Mouse (Mus musculus) colon, adult 2 months (tissue): ENCODE results near the gene Apof. TPM values are rescaled to one million over a fixed set of nuclear protein-coding genes. Genes with fewer than 3 reads are reported as not detected.

Experiments
- polyA plus RNA-seq: library from polyadenylated mRNA; depleted of rRNA; stranded (reverse); fragments of >200 nt; gene quantifications from 2 replicates; pipeline ENCODE4 v1.2.3, GENCODE M21; 2012; rRNA removed

Apof gene
- 0.20 and 0.29 TPM in 2 replicates for polyA plus RNA-seq

DNA sequence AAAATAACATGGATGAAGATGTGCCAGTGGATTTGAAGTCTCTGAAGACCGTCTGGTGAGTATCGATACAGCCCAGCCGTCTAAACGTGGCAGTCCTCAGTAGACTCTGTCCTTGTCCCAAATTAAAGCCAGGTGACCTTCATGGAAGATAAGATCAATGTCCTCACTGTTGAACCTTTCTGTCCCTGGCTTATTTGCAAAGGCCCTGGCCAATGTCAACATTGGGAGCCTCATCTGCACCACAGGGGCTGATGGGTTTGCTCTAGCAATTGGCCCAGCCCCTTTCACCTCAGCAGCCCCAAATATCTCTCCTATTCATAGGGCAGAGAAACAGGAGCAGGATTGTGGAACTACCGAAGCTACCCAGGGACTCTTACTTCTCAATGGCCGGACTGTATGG lies at the start of gene Apof:
Gene Apof (plus strand): TSS at position 301 of the 400 bp plus-strand sequence.

DNA sequence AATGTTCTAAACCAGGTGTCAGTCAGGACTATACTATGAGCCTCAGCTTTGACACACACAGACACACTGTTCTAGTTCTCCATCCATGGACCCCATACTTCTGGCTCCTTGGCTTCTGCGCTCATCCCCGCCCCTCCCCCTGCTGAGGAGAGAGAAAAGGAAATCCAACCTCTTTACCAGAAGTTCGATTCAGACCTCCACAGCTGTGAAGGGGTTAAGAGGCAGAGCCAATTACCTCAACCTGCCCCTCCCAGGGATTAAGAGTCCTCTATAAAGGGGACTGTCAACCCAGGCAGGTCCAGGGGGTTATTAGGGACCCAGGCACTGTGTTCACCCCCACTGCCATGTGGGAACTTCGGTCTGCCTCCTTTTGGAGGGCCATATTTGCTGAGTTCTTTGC lies 42.9 kb upstream of the Apof start, which contains the start of gene Mip:
Gene Mip (plus strand): TSS at position 301 of the 400 bp plus-strand sequence.

DNA sequence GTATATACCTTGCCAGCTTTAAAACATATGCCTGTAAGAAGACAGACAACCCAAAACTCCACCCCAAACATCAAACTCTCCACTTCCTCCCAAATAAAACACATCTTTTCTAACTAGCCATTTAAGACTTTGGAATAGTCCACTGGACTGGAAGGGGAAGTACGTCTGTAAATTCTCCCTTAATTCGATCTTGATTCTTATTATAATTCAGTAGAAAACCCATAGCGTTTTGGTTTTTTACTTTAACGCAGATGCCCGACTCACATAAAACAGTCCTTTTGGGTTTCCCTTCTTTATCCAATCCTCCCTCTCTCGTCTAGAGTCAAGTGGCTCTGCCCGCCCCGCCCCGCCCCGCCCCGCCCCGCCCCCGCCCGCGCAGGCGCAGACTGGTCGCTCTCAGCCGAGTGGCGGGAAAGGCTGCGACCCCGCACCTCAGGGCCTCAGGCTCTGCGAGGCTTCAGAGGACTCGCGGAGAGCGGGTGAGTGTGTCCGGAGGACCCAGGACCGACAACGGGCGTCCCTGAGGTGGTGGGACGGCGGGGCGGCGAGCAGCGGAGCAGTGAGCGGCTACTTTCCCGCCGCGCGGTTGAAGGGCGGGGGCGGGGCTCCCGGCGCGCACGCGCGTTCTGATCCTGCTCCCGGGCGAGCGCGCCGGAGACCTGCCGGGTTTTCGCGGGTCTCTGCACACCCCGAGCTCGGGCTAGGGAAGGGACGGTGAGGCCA lies 36.6 kb upstream of the Apof start, which contains the start of gene Timeless:
Gene Timeless (plus strand): TSS at position 369 of the 723 bp plus-strand sequence.

DNA sequence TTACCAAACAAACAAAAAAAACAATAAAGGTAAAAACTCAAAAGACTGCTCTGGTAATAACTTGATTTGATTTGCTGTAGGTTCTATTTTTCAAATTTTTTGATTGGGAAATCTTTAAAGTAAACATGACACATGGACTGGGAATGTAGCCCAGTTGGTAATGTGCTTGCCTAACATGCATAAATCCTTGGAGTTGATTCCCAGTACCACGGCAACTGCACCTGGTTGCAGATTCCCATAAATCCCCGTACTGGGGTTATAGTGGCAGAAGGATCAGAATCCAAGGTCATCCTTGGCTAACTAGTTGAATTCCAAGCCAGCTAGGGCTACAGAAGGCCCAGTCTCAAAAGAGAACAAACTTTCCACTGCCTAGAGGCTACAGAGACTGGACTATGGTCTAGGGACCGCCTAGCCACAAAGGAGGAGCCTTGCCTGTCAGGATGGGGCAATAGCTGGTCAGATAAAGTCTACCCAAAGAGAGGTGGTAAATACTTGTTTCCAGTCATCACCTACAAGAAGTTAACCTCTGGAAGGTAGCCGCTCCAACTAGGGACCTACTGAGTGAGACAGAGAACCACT lies 14.7 kb upstream of the Apof start, which contains the start of gene Apon:
Gene Apon (plus strand): TSS at position 420 of the 579 bp plus-strand sequence.

DNA sequence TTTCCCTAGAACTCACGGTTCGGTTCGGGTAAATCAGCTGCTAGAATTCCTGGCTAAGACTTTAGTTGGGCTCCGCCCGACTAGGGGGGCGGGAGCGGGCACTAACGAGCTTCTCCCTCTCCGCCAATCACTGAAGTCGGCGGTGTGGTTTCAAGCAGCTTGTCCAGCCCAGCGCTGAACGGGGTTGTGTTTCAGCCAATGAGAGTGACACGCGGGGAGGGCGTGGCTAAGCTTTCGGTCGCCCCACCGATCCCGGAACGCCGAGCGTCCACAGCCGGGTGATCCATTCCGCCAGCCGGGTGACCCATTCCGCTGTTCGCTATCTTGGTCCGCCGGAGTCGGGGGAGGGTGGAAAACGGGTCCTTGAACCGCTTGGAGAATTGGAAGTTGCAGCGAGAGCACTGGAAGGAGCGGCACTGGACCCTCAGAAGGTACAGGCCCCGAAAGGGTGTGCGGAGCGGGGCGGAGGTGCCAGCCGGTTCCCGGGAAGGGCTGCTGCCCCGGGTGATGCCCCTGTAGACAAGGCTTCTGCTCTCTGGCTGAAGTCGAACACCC lies 1.9 kb downstream of the Apof start, which contains the start of gene Stat2:
Gene Stat2 (plus strand): TSS at position 273 of the 555 bp plus-strand sequence.

DNA sequence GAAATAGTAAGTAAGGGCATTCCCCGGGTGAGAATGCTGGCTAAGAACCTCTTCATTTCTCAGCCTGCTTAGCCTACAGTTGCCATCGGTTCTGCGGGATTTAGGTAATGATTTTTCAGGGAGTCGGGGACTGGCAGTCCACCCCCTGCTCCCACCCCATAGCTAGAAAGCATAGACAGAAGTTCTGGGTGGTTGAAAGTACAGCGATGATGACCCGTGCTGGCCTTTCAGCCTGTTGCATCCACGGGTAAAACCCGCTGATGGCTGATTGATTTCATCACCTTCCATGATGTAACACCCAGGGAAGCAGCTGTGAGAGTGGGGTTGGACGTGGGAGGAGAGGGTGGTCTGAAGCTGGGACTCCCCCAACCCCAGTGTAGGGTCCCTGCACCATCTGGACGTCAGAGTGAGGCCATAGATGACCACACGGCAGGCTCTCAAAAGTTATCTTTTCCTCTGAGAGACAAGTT lies 30.3 kb downstream of the Apof start, which contains the start of gene Il23a:
Gene Il23a (minus strand): TSS at position 51 of the 470 bp plus-strand sequence.

DNA sequence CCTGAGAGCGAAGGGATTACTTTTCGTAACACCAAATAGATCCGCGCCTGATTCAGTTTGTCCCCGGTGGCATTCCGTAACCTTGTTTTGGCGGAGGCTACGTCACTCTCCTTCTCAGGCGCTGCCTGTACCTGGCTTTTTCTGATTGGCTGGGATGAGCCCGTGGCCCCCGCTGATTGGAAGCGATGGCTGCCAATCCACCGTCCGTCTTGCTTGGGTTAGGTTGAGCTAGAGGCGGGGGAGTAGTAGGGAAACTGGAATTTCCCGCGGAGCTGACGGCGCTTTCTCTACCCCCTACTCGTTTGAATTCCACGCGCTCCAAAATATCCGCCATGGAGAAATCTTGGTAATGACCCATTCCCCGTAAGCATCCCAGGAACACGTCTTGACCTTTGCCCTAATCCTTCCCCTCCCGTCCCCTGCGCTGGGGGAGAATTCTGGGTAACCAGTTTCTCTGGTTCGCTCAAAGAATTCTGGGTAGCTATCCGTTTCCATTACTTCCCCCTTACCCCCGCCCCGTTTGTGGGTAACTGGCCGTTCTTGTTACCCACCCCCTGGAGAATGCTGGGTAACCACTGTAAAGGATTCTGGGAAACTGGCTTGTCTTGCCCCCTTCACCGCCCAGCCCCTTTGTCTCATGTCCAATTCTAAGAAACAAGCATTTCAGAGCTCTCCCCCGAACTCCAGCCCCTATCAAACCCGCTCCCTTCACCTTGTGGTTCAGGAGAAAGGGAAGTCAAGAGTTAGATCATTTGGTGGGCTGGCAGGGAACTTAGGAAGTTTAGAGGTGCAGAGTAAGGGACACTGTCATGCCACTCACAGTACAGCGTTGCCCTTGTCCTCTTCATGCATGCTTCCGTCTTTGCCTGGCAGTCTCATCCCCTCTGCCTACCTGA lies 34.9 kb downstream of the Apof start, which contains the start of gene Pan2:
Gene Pan2 (plus strand): TSS at position 210 of the 896 bp plus-strand sequence.

Other genes with a start within 250 kb of the Apof start
- gene Naca, start 233.1 kb upstream of the Apof start, polyA plus RNA-seq: 168 and 269 TPM in 2 replicates
- 31.9 and 33.8 TPM in 2 replicates for gene Ptges3, start 209.7 kb upstream of the Apof start, polyA plus RNA-seq
- 5,215 and 5,581 TPM in 2 replicates for gene Atp5b, start 185.4 kb upstream of the Apof start, polyA plus RNA-seq
- 30.8 and 32.8 TPM in 2 replicates for gene Baz2a, start 177.1 kb upstream of the Apof start, polyA plus RNA-seq
- 53.3 and 58.5 TPM in 2 replicates for gene Rbms2, start 88.4 kb upstream of the Apof start, polyA plus RNA-seq
- 7.5 and 8.4 TPM in 2 replicates for gene Gls2, start 74.2 kb upstream of the Apof start, polyA plus RNA-seq
- 10.3 and 13.3 TPM in 2 replicates for gene Spryd4, start 56.9 kb upstream of the Apof start, polyA plus RNA-seq
- gene Mip, start 42.8 kb upstream of the Apof start, polyA plus RNA-seq: not detected in 2 replicates
- gene Timeless, start 36.6 kb upstream of the Apof start, polyA plus RNA-seq: 2.1 and 3.0 TPM in 2 replicates
- 0.12 TPM in 2 replicates for gene Apon, start 14.6 kb upstream of the Apof start, polyA plus RNA-seq
- gene Stat2, start 1.9 kb downstream of the Apof start, polyA plus RNA-seq: 20.7 and 21.5 TPM in 2 replicates
- gene Il23a, start 30.1 kb downstream of the Apof start, polyA plus RNA-seq: 0.24 and 0.28 TPM in 2 replicates
- gene Pan2, start 34.7 kb downstream of the Apof start, polyA plus RNA-seq: 19.3 and 23.6 TPM in 2 replicates
- 43.9 and 51.7 TPM in 2 replicates for gene Cnpy2, start 53.8 kb downstream of the Apof start, polyA plus RNA-seq
- gene Cs, start 69.1 kb downstream of the Apof start, polyA plus RNA-seq: 277 and 300 TPM in 2 replicates
- gene Coq10a, start 100.3 kb downstream of the Apof start, polyA plus RNA-seq: 114 and 153 TPM in 2 replicates
- 29.3 and 32.7 TPM in 2 replicates for gene Ankrd52, start 108.4 kb downstream of the Apof start, polyA plus RNA-seq
- 138 and 172 TPM in 2 replicates for gene Slc39a5, start 132.6 kb downstream of the Apof start, polyA plus RNA-seq
- 27.4 and 27.5 TPM in 2 replicates for gene Nabp2, start 142.8 kb downstream of the Apof start, polyA plus RNA-seq
- gene Rnf41, start 143.0 kb downstream of the Apof start, polyA plus RNA-seq: 21.8 and 24.4 TPM in 2 replicates
- 77.1 and 80.9 TPM in 2 replicates for gene Smarcc2, start 190.6 kb downstream of the Apof start, polyA plus RNA-seq
- gene Myl6, start 225.5 kb downstream of the Apof start, polyA plus RNA-seq: 1,151 and 1,354 TPM in 2 replicates
- 1.6 and 2.1 TPM in 2 replicates for gene Myl6b, start 230.0 kb downstream of the Apof start, polyA plus RNA-seq